In genomic region chr5:97417185-97417584, GRCm38 (mm10) we compare ENCODE assay signal across 23 mouse cellular contexts. TPM values are rescaled to one million over a fixed set of nuclear protein-coding genes. Genes with fewer than 3 reads are reported as not detected.
DNase-seq lines count a peak whose midpoint lies in the region; ATAC-seq and TF ChIP-seq lines count a peak whose summit lies in the region.
"Had no signal": no experiment of that assay in that cellular context is flagged by ENCODE, and none has a peak within 500 bp of the region (broad histone marks: within the 10 kb centered on the region; RNA-seq: fewer than 3 reads in every experiment).

No protein-coding gene starts in this region.

- dilution Hi-C loops in CH12.LX (cut with MboI; ENCODE audit: extremely low pct_ligation_motif_present, extremely low pct_unique_long_range_greater_than_20kb, low sequenced_read_pairs) = no loop called here

- H3K79me2 ChIP-seq in CH12.LX (replicated peaks; ENCODE audit: control insufficient read depth, extremely low read depth, insufficient read depth, poor library complexity, severe bottlenecking) = no peaks in the 10 kb centered on the region

- H3K4me1 ChIP-seq in CH12.LX (ENCODE audit: control insufficient read depth in 1 of 2, insufficient read depth in 2 of 2) = peaks cover 4 to 14% of the 10 kb centered on the region in 2 experiments; a peak in 3 of 4 replicates
- H3K4me1 ChIP-seq: embryonic facial prominence, embryonic 10.5 days; heart, embryonic 13.5 days; hindbrain, embryonic 12.5 days; intestine, embryonic 15.5 days had no signal

- ATAC-seq in granulocyte monocyte progenitor cell, adult 5-6 weeks (replicated peaks; ENCODE audit: poor library complexity, severe bottlenecking) = peak; percentile 9; the same call in 1 of the 2 replicates
- ATAC-seq: forebrain, embryonic 13.5 days; forebrain, postnatal 0 days; intestine, embryonic 15.5 days had no signal

- in situ Hi-C loops in CH12.LX (cut with MboI; ENCODE audit: low pct_ligation_motif_present, low pct_unique_long_range_greater_than_20kb, low sequenced_read_pairs) = no loop called here

- no peaks in the 10 kb centered on the region for H3K9me3 ChIP-seq in CH12.LX (replicated peaks; ENCODE audit: low read length)
- H3K9me3 ChIP-seq: embryonic facial prominence, embryonic 10.5 days; forebrain, embryonic 13.5 days; G1E; heart, embryonic 13.5 days; hindbrain, embryonic 12.5 days; intestine, embryonic 15.5 days had no signal

- peak in 1 of 2 experiments; percentile 69; a peak in 2 of 4 replicates for TF ChIP-seq CTCF in CH12.LX (conservative IDR thresholded peaks at IDR 0.05 in 1 of 2, IDR thresholded peaks at IDR 0.05 in 1 of 2; ENCODE audit: low read depth in 2 of 2, low read length in 2 of 2)

- no peak overlapping the region for H3K4me3 ChIP-seq in CH12.LX (replicated peaks in 1 of 3; ENCODE audit: low read depth in 2 of 3, low read length in 2 of 3, poor library complexity in 1 of 3)
- H3K4me3 ChIP-seq: embryonic facial prominence, embryonic 10.5 days; forebrain, embryonic 13.5 days; gastrocnemius, adult 2 months; heart, embryonic 13.5 days; hindbrain, embryonic 12.5 days; intestine, embryonic 15.5 days had no signal

- no peaks in the 10 kb centered on the region for H3K36me3 ChIP-seq in CH12.LX (replicated peaks in 1 of 2; ENCODE audit: control insufficient read depth in 1 of 2, insufficient read depth in 1 of 2, low read length in 1 of 2)
- H3K36me3 ChIP-seq: embryonic facial prominence, embryonic 10.5 days; G1E; heart, embryonic 13.5 days; hindbrain, embryonic 12.5 days; intestine, embryonic 15.5 days had no signal

- no peak for TF ChIP-seq EP300 in CH12.LX (IDR thresholded peaks at IDR 0.05; ENCODE audit: low read length)

- H3K27me3 ChIP-seq in CH12.LX (replicated peaks) = no peaks in the 10 kb centered on the region
- H3K27me3 ChIP-seq: forebrain, embryonic 13.5 days; heart, embryonic 13.5 days; hindbrain, embryonic 12.5 days; intestine, embryonic 15.5 days had no signal

- H3K27ac ChIP-seq in CH12.LX (ENCODE audit: insufficient read depth, low read depth) = no peak overlapping the region
- H3K27ac ChIP-seq: embryonic facial prominence, embryonic 10.5 days; forebrain, embryonic 13.5 days; gastrocnemius, adult 2 months; heart, embryonic 13.5 days; hindbrain, embryonic 12.5 days; intestine, embryonic 15.5 days had no signal

- DNase-seq in cerebellum, postnatal 10 days = peak; percentile 22 to 23
- no peak for DNase-seq in cerebellum, adult 11 months
- DNase-seq in CH12.LX (ENCODE audit: extremely low read depth) = no peak
- no peak for DNase-seq in layer of hippocampus, adult 9-10 months (ENCODE audit: low spot score)
- no peak for DNase-seq in frontal cortex, postnatal 25 days (ENCODE audit: low spot score in 2 of 2)
- DNase-seq in adrenal gland, adult 8-10 months = no peak
- DNase-seq: adrenal gland, adult 2 months; adrenal gland, postnatal 36 days; cerebellum, adult 9-11 months; forebrain, postnatal 0 days; gastrocnemius, adult 2 months; gastrocnemius, postnatal 25 days; heart, adult 11 months; heart, postnatal 4 days had no signal

- peak; percentile 48 for TF ChIP-seq RAD21 in CH12.LX (IDR thresholded peaks at IDR 0.05; ENCODE audit: low read depth, low read length)

- TF ChIP-seq POLR2A in CH12.LX (IDR thresholded peaks at IDR 0.05; ENCODE audit: low read depth, low read length) = no peak

- no peak overlapping the region for H3K4me2 ChIP-seq in CH12.LX (ENCODE audit: insufficient read depth, low read depth, poor library complexity, severe bottlenecking)
- H3K4me2 ChIP-seq: forebrain, embryonic 13.5 days; heart, embryonic 13.5 days; hindbrain, embryonic 12.5 days; intestine, embryonic 15.5 days had no signal

- H3K9ac ChIP-seq in CH12.LX (ENCODE audit: insufficient read depth, low read depth) = no peak overlapping the region
- H3K9ac ChIP-seq: forebrain, embryonic 13.5 days; forebrain, postnatal 0 days; heart, embryonic 13.5 days; hindbrain, embryonic 12.5 days; intestine, embryonic 15.5 days had no signal

TF ChIP-seq in CH12.LX, 34 proteins besides CTCF, POLR2A, EP300 and RAD21:
- TF ChIP-seq RCOR1 (conservative IDR thresholded peaks at IDR 0.05; ENCODE audit: low read depth, low read length) = no peak
- peak; percentile 77 for TF ChIP-seq SMC3 (IDR thresholded peaks at IDR 0.05; ENCODE audit: low read depth, low read length)

RNA-seq across cellular contexts. Expression of gene Naa11, which starts 25.0 kb away (rescaled TPM):
- total RNA-seq in CH12.LX (2012; rRNA removed) = not detected in 2 replicates
- total RNA-seq in CH12.LX (2014; rRNA removed) = not detected in 2 replicates
- not detected in 2 replicates for polyA plus RNA-seq in CH12.LX (2012; ENCODE audit: insufficient read length, low read depth)
- total RNA-seq in granulocyte monocyte progenitor cell, adult 5-6 weeks (2014; fragmentation: Nextera tagmentation) = not detected in 2 replicates
- total RNA-seq in granulocyte monocyte progenitor cell, adult 5-6 weeks (2017) = not detected in 2 replicates
- not detected for total RNA-seq in adrenal gland, adult 8-10 months (2022)
- total RNA-seq: adrenal gland, adult 2 months; adrenal gland, postnatal 36 days; forebrain, postnatal 0 days; gastrocnemius, adult 2 months; gastrocnemius, postnatal 25 days; heart, postnatal 4 days had no signal
- polyA plus RNA-seq: adrenal gland, adult 2 months; embryonic facial prominence, embryonic 10.5 days; embryonic facial prominence, embryonic 14.5 days; G1E; heart, embryonic 13.5 days; hindbrain, embryonic 12.5 days had no signal

RNA-seq across cellular contexts. Expression of gene Gk2, which starts 39.6 kb away (rescaled TPM):
- not detected in 2 replicates for total RNA-seq in CH12.LX (2012; rRNA removed)
- not detected in 2 replicates for total RNA-seq in CH12.LX (2014; rRNA removed)
- polyA plus RNA-seq in CH12.LX (2012; ENCODE audit: insufficient read length, low read depth) = not detected in 2 replicates
- not detected in 2 replicates for total RNA-seq in granulocyte monocyte progenitor cell, adult 5-6 weeks (2014; fragmentation: Nextera tagmentation)
- not detected in 2 replicates for total RNA-seq in granulocyte monocyte progenitor cell, adult 5-6 weeks (2017)
- total RNA-seq in adrenal gland, adult 8-10 months (2022) = not detected
- total RNA-seq: adrenal gland, adult 2 months; adrenal gland, postnatal 36 days; forebrain, postnatal 0 days; gastrocnemius, adult 2 months; gastrocnemius, postnatal 25 days; heart, postnatal 4 days had no signal
- polyA plus RNA-seq: adrenal gland, adult 2 months; embryonic facial prominence, embryonic 10.5 days; embryonic facial prominence, embryonic 14.5 days; forebrain, embryonic 13.5 days; forebrain, postnatal 0 days; G1E; heart, embryonic 13.5 days; heart, postnatal 0 days; hindbrain, embryonic 12.5 days; intestine, embryonic 15.5 days had no signal

Comparison
In these comparisons a context has a peak if more than half of its experiments do, and no peak if none do; other contexts are left out.
1. DNase-seq: peak in cerebellum, postnatal 10 days (2 of 2); none in cerebellum, adult 11 months (single experiment), CH12.LX (single experiment), layer of hippocampus, adult 9-10 months (single experiment), frontal cortex, postnatal 25 days (0 of 2) and adrenal gland, adult 8-10 months (single experiment).